Mouse (Mus musculus) retina, postnatal 1 day (tissue): Measurements from ENCODE around the gene Ndufa6.
"Not testable (repeated sequence)": the region's sequence is repeated elsewhere in the genome, so short reads cannot be mapped to it uniquely, and the experiment has no call there.

ENCODE experiments used
- DNase-seq: peaks from one replicate; pipeline ENCODE4 v3.0.0-alpha.2; 2012

Gene Ndufa6

GRCm38 (mm10) chr15:82364561-82364960 is 10.4 kb upstream of the Ndufa6 start:
- DNase-seq = not testable (repeated sequence)

GRCm38 (mm10) chr15:82363801-82364200 is 9.7 kb upstream of the Ndufa6 start:
- DNase-seq = not testable (repeated sequence)

DNA sequence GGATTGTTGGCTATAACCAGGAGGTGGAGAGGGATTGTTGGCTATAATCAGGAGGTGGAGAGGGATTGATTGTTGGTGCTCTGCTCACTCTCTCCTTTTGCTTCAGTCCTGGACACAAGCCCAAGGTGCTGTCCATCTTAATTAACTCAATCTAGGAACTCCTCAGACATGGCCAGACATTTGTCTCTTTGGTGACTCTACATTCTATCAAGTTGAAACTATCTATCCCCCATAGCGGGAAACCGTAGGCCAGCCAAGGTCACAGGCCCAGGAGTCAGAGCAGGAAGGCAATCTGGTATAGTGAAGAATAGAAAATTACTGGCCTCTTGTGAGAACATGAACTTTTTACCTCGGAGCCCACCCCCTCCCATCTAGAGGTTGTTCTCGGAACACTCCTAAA is 8.1 kb upstream of the Ndufa6 start:
- no peak for DNase-seq

DNA sequence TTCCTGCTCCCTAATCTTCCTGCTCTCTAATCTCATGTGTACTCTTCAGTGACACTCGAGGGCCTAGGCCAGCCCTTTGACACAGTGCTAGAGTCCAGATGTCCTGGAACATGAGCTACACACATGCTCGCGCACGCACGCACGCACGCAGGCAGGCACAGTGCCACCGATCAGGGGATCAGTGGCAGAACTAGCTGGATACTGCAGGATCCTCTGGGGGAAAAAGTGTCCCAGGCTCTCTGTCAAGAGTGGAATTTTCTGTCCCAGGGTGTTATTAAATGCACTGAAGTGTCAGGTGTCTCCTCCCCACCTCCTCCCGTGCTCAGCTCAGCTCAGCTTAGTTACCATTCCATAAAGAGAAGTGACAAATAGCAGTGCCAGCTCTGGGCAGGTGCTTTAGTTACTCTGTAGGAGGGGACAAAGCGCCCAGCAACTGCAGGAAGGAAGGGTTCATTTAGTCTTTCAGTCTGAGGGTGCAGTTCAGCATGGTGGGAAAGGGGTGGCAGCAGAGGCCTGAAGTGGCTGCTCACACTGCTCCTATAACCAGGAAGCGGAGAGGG is 7.4 kb upstream of the Ndufa6 start:
- DNase-seq = no peak

GRCm38 (mm10) chr15:82358431-82359260 is 4.5 kb upstream of the Ndufa6 start:
- no peak for DNase-seq

- DNase-seq = no peak
Measured at GRCm38 (mm10) chr15:82353745-82354113, 393 bp downstream of the Ndufa6 start.

DNA sequence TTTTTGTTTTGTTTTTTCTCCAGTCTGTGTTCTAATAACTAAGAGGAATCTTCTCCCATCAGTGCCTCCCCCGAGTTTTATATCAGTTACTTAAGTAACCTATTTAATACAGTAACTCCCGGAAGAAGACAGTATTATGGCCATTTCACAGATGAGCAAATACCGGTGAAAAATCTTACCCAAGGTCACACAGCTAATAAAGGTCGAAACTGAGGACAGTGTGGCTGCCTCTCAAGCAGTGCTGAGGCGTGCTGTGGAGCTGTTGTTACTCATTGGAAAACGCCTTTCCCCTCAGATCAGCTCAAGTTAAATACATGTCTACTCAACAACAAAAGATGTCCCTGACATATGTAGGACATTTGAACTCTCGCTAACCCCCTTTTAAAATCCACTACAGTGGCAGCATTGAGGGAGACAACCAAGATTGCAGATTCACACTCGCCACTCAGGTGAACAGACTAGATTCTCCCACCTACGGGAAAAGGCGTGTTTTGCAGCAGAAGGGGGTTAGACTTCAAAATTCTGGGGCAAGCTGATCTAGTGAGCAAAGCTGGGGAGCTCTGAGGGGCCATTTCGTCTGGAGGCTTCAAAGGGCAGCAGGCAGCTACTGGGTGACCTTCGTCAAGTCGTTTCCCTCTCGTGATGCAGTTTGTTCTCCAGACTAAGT is 911 bp downstream of the Ndufa6 start:
- DNase-seq = no peak

DNA sequence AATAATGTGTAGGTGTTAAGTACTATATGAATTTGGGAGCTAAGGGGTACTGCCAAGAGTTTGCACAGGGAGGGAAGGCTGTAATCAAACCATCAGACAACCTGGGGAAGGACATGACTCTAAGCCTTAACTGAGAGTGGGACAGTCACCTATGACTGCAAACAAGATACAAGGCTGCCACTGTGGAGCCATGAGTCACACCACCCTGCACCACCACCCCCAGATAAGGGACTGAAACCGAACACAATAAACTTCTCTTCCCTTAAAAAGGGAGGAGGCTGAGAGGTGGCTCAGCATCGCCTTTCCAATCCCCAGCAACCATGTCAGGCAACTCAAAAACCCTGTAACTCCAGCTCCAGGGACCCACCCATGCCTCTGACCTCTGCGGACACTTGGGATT is 2.6 kb downstream of the Ndufa6 start:
- DNase-seq = no peak

DNA sequence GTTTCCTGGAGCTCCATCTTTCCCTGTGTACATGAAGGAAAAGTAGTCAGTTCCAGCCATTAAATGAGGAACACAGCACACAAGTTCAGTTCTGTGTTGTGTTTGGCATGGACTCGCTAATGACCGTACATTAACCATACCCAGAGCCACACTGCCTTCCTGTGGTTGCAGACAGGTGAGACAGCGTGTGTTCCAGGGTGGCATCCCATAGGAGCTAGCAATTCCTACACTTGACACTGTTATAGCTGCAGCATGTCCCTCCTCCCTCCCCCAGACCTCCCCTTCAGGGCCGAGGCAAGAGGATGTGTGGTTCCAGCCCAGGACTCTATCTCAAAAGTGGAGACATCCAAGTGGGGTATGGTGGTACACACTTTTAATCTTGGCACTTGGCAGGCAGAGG is 3.8 kb downstream of the Ndufa6 start:
- DNase-seq = no peak

DNA sequence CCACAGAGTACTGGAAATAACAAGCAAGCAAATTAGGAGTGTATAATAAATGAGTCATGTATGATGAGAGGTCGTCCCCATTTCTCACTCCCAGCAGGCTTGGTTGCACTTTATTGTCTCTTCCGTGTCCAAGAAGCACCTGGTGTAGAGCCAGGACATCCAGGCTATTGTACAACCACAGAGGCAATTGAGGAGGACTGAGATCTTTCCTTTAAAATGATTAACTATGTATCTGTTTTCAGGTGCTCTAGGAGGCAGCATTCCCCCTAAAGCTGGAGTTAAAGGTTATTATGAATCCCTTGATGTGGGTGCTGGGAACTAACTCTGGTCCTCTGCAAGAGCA is 5.2 kb downstream of the Ndufa6 start:
- no peak for DNase-seq

GRCm38 (mm10) chr15:82348258-82348998 is 5.7 kb downstream of the Ndufa6 start:
- DNase-seq = no peak

DNA sequence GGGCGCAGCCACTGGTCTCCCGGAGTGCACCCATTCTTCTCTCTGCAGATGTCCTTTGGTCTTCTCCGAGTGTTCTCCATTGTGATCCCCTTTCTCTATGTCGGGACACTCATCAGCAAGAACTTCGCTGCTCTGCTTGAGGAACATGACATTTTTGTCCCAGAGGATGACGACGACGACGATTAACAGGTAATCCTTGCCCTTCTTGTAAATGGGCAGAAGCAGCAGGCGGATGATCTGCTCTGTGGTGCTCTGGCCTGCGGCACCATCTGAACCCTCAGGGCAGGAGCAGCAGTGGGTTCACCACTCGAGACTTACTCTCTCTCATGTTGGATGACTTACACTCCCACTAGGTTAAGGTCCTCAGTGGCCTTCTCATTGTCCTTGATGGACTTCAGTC is 6.3 kb downstream of the Ndufa6 start:
- no peak for DNase-seq

DNA sequence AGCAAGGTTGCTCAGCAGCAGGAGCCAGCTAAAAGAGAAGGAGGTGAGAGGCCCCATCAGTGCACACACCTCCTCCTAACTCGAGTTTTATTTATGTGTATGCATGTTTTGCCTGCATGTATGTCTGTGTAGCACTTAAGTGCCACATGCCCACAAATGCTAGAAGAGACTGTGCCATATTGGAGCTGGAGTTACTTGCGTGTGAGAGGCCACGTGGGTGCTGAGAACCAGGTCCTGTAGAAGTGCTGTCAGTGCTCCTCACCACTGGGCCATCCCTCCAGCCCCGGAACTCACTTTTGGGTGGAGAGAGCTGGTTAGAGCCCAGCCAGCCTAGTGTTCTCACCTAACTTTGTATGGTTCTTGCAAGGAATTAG is 6.8 kb downstream of the Ndufa6 start:
- no peak for DNase-seq

GRCm38 (mm10) chr15:82346580-82347302 is 7.4 kb downstream of the Ndufa6 start:
- no peak for DNase-seq

DNA sequence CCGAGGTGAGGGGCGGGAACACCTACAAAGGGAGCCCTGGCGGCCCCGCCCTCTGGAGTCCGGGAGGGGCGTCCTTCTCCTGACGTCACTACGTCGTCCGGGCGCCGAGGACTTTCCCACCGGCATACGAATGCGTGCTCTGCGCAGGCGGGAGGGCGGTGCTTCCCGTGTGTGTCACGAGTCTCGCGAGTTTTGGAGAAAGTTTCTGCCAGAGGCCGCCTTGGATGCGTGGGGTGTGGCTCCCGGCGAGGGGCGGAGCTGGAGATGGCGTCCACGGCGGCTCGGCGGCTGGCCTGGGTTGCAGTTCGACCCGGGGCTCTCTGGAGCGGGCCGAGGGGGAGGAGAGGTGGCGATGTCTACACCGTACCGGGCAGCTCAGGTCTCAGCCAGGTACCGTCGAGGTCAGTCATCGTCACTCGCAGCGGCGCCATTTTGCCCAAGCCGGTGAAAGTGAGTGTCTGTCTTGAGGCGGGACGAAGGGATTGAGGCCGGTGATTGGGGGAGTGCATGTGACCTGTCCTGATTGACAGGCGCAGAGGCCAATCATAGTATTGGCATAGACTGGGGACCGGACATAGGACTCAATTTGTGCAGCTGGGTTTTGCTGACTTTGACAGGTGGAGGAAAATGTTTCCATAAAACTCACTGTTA is 8.2 kb downstream of the Ndufa6 start:
- DNase-seq = peak; percentile 99

DNA sequence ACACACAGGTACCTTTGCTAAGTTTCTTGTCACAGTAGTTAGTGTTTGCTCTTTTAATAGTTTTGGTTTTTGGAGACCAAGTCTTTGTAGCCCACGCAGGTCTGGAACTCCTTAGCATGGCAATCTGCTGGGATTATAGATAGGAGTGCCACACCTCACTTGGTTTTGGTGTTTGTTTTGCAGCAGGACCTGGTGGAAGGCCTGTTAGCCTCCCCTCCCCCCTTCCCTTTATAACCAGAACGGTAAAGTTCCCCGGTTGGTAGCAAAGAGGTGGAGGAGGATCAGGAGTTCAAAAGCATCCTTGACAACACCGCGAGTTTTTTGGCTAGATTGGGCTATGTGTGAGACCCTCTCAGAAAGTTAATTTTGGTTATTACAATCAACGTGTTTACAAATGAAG is 9.2 kb downstream of the Ndufa6 start:
- DNase-seq = no peak

DNA sequence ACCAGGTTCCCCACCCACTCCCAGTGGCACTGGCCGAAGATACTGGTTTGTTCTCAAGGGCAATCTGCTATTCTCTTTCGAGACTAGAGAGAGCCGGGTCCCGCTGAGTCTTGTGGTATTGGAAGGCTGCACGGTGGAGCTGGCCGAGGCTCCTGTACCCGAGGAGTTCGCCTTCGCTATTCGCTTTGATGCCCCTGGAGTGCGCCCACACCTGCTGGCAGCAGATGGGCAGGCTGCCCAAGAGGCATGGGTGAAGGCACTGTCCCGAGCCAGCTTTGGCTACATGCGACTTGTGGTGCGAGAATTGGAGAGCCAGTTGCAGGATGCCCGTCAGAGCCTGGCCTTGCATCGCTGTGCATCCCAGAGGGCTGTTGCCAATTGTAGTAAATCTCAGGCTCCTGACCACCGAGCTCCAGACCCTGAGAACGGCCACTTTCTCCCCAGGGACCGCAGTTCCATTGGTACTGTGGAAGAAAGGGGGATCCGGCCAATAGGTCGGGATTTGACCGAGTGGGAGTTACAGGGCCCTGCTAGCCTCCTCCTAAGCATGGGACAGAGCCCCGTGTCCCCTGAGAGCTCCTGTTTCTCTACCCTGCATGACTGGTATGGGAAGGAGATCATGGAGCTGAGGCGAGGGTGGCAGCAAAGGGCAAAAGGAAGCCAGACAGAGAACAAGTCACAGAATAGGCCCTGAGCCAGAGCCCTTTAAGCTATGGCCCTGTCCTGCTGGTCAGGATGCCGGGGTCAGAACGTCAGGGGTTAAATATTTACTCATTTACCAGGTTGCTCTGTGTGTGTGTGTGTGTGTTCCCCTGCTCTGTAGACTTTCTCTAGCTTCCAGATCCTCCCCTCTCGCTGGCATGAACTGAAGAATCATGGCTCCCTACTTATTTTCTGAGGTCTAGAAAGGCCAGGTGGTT is 10.5 kb downstream of the Ndufa6 start:
- no peak for DNase-seq

DNA sequence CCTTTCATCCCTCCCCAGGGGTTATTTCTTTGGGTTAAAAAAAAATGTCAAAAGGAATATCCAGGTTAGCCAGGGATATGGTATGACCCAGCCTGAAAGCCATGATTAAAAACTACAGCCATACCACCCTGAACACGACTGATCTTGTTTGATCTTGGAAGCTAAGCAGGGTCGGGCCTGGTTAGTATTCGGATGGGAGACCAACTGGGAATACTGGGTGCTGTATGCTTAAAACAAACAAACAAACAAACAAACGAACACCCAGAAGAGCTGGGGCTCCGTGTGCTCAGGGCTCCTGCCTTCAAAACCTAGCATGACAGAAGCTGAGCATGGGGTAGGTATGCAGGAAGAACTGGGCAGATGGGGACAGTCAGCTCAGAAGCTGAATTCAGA is 11.6 kb downstream of the Ndufa6 start:
- no peak for DNase-seq

DNA sequence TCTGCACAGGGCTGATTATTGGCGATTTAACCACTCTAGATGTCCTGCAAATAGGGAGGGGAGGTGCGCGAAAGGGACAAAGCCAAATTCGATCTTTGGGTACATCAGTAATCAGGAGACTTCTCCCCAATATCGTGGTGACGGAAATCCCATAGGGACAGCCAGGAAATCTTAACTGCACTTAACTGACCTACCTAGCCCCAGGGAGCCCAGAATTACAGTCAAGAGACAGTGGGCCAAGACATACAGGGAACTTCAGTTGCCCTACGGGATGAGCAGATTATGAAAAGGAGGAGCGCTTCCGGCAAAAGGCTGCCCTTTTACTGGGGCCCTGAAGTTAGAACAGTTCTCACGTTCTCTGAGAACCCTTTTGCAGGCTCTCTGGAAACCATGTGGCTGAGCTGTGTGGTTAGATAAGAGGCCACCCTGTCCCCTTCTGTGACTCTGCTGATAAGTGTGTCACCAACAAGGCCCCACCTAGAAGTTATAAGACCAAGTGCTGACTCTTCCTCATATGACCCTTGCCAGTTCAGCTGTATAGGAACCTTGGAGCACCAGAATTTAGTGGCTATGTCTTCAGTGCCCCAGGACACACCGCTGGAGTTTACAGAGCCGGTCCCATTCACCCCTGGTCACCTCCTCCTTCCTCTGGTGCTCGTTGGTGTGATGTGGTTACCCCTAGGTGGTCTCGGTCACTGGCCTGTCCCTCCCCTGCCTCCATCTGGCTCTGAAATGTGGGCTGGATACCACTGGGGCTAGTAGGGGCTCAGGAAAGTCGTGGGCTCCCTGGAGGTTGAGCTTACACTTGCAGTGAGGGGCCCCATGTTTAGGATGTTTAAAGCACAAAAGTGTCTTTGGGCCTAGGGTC is 12.2 kb downstream of the Ndufa6 start:
- no peak for DNase-seq

- DNase-seq = peak; percentile 57
Measured at GRCm38 (mm10) chr15:82341036-82341501, 13.1 kb downstream of the Ndufa6 start.
